Mouse (Mus musculus) cerebellum, adult 2 months (tissue): ENCODE data around the gene Ppm1h.

Experiments
- CTCF ChIP-seq: fragments of 200-500 bp; IDR thresholded peaks from 2 replicates; pipeline ENCODE4 v1.5.1; 2011; ENCODE audit warnings: low read depth, mild to moderate bottlenecking, control low read depth, low read length, moderate library complexity, borderline replicate concordance; ENCODE audit not compliant: insufficient read depth
- POLR2A ChIP-seq: fragments of 200-500 bp; IDR thresholded peaks from 2 replicates; pipeline ENCODE4 v1.6.1; 2011; ENCODE audit warnings: low read length, control low read depth, borderline replicate concordance; ENCODE audit not compliant: insufficient read depth

- TF ChIP-seq POLR2A: no peak
- TF ChIP-seq CTCF: no peak
Measured at GRCm38 (mm10) chr10:122764653-122765052, 86.1 kb downstream of the Ppm1h start.
